Mouse (Mus musculus) urinary bladder, postnatal 0 days (tissue): ENCODE measurements around the gene Olfr1006. TPM values are rescaled to one million over a fixed set of nuclear protein-coding genes. Genes with fewer than 3 reads are reported as not detected.

ENCODE experiments used
- polyA plus RNA-seq: library from polyadenylated mRNA; unstranded; fragments of >200 nt; fragmentation: Nextera tagmentation; extraction: Ambion mirVana; gene quantifications from 2 replicates; pipeline ENCODE4 v1.2.1, GENCODE M21; 2015

The Olfr1006 gene
- polyA plus RNA-seq: not detected in 2 replicates

GRCm38 (mm10) chr2:85678667-85679066, at the start of gene Olfr1006:
Gene Olfr1006 (minus strand): TSS chr2:85678767.

DNA sequence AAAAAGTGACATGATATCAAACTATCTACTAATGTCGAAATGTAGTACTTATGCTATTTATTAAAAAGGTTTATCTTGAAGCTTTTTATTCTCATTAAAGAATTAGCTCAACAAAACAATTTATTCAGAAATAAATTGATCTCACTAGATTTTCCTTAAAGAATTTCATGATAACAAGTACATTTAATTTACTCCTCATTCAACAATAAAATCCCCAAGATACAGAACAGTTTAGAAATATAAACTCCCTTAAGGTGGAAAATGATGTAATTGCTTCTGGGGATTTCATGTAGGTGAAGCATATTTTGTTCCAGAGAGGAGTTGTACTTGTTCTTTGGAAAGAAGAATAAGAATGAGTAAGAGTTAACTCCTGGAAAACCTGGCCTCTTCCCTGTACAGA, 36.6 kb upstream of the Olfr1006 start, which contains the start of gene Olfr1009:
Gene Olfr1009, plus strand, starts transcription at position 301 of the 400 bp plus-strand sequence.

GRCm38 (mm10) chr2:85689131-85689530, 10.6 kb upstream of the Olfr1006 start, which contains the start of gene Olfr1008:
Gene Olfr1008 (plus strand): TSS chr2:85689431.

DNA sequence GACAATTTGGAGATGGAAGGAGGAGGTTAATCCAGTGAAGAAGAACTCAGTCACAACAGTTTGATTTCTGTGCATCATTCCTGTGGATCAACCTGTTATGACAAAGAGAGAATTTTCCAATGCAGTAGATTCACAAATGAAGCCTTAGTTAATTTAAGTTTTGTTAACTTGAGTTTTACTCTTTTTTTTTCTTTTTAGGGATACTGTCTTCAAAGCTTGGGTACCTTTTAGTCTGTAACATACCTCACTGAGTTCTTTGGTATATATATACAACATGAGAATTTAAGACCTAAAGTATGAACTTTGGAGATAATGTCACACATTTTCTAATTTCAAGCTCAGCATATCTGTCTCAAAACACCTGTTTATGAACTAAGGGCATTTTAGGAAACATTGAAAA, 14.2 kb downstream of the Olfr1006 start, which contains the start of gene Olfr154:
Gene Olfr154, minus strand, starts transcription at position 101 of the 400 bp plus-strand sequence.

DNA sequence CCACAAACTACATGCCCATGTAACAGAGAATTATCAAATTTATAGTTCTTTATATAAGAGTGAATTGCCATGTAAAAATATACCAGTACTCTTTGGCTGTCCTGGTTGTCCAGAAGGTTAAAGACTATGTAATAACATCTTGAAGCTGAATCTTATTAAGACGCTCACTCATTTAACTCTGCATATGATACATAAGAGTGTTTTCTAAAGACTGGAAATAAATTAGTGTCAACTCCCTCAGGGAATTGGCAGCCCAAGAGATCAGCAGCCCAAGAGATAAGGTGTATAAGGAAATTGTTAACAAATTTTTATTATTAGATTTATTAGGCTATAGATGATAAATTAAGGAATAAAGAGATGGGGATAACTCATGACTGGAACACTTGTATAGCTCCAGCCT, 28.0 kb downstream of the Olfr1006 start, which contains the start of gene Olfr1002:
Gene Olfr1002, minus strand, starts transcription at position 101 of the 400 bp plus-strand sequence.

Other genes starting within 250 kb of the Olfr1006 start
- not detected in 2 replicates for gene Olfr994, start 242.3 kb downstream of the Olfr1006 start, polyA plus RNA-seq
- not detected in 2 replicates for gene Olfr995, start 235.1 kb downstream of the Olfr1006 start, polyA plus RNA-seq
- gene 4833423E24Rik, start 159.7 kb downstream of the Olfr1006 start, polyA plus RNA-seq: not detected in 2 replicates
- not detected in 2 replicates for gene Olfr996, start 99.6 kb downstream of the Olfr1006 start, polyA plus RNA-seq
- gene Olfr998, start 89.8 kb downstream of the Olfr1006 start, polyA plus RNA-seq: not detected in 2 replicates
- gene Olfr1000, start 66.9 kb downstream of the Olfr1006 start, polyA plus RNA-seq: not detected in 2 replicates
- not detected in 2 replicates for gene Olfr1002, start 28.1 kb downstream of the Olfr1006 start, polyA plus RNA-seq
- not detected in 2 replicates for gene Olfr154, start 14.3 kb downstream of the Olfr1006 start, polyA plus RNA-seq
- gene Olfr1008, start 10.7 kb upstream of the Olfr1006 start, polyA plus RNA-seq: not detected in 2 replicates
- not detected in 2 replicates for gene Olfr1009, start 36.7 kb upstream of the Olfr1006 start, polyA plus RNA-seq
- not detected in 2 replicates for gene Olfr1012, start 84.0 kb upstream of the Olfr1006 start, polyA plus RNA-seq
- gene Olfr1013, start 88.3 kb upstream of the Olfr1006 start, polyA plus RNA-seq: not detected in 2 replicates
- gene Olfr1014, start 93.9 kb upstream of the Olfr1006 start, polyA plus RNA-seq: not detected in 2 replicates
- not detected in 2 replicates for gene Olfr1015, start 103.2 kb upstream of the Olfr1006 start, polyA plus RNA-seq
- not detected in 2 replicates for gene Olfr1016, start 123.8 kb upstream of the Olfr1006 start, polyA plus RNA-seq
- gene Olfr1018, start 139.7 kb upstream of the Olfr1006 start, polyA plus RNA-seq: not detected in 2 replicates
- not detected in 2 replicates for gene Olfr1019, start 166.7 kb upstream of the Olfr1006 start, polyA plus RNA-seq
- not detected in 2 replicates for gene Olfr1020, start 168.3 kb upstream of the Olfr1006 start, polyA plus RNA-seq
- gene Olfr1022, start 189.8 kb upstream of the Olfr1006 start, polyA plus RNA-seq: not detected in 2 replicates
- gene Olfr1023, start 206.9 kb upstream of the Olfr1006 start, polyA plus RNA-seq: not detected in 2 replicates
- not detected in 2 replicates for gene Olfr1024, start 226.3 kb upstream of the Olfr1006 start, polyA plus RNA-seq
- not detected in 2 replicates for gene Olfr1025-ps1, start 236.4 kb upstream of the Olfr1006 start, polyA plus RNA-seq
- not detected in 2 replicates for gene Olfr1026, start 242.8 kb upstream of the Olfr1006 start, polyA plus RNA-seq